Mouse (Mus musculus) skeletal muscle tissue, adult 2 months (tissue): ENCODE data around the gene Zdhhc8.
A peak's percentile ranks its signal among the peaks of the same experiment; 100 is the strongest.

Source experiments
- DNase-seq: peaks from one replicate; pipeline ENCODE4 v3.0.0-alpha.2; 2012; ENCODE audit warnings: low read depth, low spot score

Gene Zdhhc8

GRCm38 (mm10) chr16:18234671-18235388 lies at the start of gene Zdhhc8:
TSS of gene Zdhhc8 (minus strand) at chr16:18235136.
- DNase-seq, result peak; percentile 63

GRCm38 (mm10) chr16:18275166-18275565 lies 40.2 kb upstream of the Zdhhc8 start:
- no peak for DNase-seq

DNA sequence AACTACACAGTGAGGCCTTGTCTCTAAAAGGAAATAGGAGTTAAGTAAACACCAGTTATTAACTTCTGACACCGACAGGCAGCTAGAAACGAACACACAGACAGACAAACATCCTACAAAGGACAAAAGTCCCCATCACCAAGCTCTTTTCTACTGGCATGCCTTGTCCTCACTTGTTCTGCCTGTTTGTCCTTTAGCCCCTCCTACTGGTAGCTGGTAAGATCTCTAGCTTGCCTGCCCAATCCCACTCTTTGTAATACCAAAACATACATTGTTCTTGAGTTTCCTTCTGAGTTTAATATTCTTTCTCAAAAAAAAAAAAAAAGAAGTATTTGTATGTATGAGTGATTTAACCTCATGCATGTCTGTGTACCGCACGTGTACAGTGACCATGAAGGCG lies 33.2 kb upstream of the Zdhhc8 start:
- DNase-seq, result no peak

- DNase-seq, result no peak
These were observed 30.1 kb upstream of the Zdhhc8 start for GRCm38 (mm10) chr16:18265024-18265423.

GRCm38 (mm10) chr16:18258221-18258620 lies 23.3 kb upstream of the Zdhhc8 start, which contains the start of gene Gm49776:
TSS of gene Gm49776 (minus strand) at chr16:18258321.
- DNase-seq, result no peak

- DNase-seq, result no peak
These were observed 18.9 kb upstream of the Zdhhc8 start for GRCm38 (mm10) chr16:18253866-18254265.

GRCm38 (mm10) chr16:18252736-18253135 lies 17.8 kb upstream of the Zdhhc8 start:
- DNase-seq, result no peak

DNA sequence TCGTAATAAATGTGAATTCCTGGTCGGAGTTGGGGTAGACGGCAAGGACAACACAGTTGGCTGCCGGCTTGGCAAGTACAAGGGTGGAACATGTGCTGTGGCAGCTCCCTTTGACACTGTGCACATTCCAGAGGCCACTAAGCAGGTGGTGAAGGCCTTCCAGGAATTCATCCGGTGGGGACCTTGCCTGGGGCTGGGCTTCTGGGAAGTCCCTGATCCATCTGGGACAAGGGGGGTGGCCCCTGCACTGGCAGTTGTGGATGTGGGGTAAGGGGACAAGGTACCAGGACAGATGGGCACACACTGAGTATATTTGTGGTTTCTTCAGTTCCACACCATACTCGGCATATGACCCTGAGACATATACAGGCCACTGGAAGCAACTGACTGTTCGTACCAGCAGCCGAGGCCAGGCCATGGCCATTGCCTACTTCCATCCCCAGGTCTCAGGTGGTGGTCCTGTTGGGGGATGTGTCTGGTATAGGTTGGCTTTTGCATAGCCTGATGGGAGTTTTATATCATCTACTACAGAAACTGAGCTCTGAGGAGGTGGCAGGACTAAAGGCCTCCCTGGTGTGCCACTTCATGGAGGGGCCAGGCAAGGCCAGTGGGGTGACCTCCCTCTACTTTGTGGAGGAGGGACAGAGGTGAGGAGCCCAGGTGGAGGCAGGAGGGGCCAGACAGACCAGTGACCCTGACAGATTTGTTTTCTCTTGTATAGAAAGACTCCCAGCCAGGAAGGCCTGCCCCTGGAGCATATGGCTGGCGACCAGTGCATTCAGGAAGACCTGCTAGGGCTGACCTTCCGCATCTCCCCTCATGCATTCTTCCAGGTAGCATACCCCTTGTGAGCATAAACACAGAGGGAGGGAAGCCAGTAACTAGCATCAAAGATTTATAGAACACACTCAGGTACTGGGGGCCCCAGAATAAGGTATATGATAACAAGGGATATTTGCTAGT lies 16.2 kb upstream of the Zdhhc8 start:
- DNase-seq, result no peak

GRCm38 (mm10) chr16:18250231-18250630 lies 15.3 kb upstream of the Zdhhc8 start:
- DNase-seq, result no peak

- no peak for DNase-seq
These were observed 14.5 kb upstream of the Zdhhc8 start for GRCm38 (mm10) chr16:18249364-18249967.

DNA sequence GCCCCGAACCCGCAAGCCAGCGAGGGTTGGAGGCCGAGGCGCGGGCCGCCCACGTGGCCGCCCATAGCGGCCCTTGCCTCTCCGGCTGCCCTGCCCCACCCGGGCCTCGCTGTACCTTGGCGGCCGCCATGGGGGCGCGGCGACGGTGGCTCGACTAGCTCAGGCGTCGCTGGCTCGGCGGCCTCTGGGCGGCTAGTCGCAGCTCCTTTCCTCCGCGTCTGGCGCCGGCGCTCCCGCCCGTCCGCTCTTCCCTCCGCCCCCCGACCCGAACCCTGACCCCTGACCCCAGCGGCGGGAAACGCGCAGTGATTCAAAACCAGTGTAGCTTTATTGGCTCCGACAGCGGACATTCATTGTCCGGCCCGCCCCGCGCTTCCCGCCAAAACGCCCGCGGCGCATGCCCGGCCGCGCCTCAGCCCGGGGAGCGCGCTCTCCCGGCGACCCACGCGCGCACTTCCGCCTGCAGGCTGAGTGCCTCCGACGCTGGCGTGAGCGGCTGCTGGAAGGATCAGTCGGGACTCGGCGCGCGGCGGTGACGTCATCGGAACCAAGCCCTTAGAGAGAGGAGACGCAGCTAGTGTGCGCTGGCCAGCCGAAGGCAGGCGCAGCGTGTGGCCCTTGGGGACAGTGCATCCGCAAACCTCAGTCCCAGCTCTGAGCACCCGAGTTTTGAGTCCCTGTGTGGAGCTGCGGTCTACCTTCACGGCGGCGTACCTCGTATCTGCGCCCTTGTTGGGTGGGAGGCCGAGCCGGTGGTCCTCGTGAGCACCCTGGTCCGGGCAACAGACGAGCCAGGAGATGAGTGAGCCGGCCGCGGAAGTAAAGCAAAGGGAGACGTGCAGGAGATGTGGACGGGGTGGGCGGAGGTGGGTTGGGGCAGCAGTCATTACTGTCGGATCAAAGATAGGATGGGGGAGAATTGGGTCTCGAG lies 13.8 kb upstream of the Zdhhc8 start, which contains the start of the genes Trmt2a and Ranbp1:
Gene Trmt2a, plus strand, starts transcription at position 247 of the 931 bp plus-strand sequence.
Gene Ranbp1, minus strand, starts transcription at position 300 of the 931 bp plus-strand sequence.
- DNase-seq, result peak; percentile 99

DNA sequence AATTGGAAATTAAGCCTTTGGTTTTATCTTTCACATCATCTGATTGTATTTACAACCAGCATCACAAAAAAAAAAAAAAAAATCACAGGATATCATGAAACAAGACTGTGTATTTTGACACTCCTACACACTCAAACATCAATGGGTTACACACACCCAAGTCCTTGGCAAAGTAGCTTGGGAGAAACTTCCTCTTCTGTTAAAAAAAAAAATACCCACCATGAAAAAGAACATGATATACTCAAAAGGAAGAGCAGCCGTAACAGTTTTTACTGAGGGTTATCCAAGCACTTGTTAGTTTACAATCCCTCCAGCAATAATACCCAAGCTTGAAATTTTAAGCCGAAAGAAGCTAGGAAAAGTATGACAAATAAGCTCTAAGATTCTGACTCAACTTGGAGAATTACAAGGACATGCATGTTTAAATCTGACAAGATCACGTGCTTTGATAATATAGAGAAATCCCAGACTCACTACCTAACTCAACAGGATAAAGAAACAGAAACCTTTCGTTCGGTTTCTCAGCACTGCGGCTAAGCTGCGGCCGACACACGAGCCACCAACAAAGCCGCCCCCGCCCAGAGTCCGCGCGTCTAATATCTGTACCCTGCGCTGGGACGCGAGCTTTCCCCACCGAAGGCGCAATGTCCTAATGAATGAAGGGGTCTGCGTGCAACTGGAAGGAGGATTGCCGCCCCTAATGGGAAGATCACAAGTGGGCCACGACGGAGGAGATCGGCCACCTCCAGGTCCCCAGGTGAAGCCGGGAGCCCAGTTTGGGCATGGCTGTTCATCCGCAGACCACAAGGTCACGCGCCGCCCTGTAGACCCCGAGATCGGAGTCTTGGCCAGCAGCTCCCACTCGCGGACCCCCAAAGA lies 12.8 kb upstream of the Zdhhc8 start:
- no peak for DNase-seq

GRCm38 (mm10) chr16:18241581-18241980 lies 6.6 kb upstream of the Zdhhc8 start:
- DNase-seq, result no peak

GRCm38 (mm10) chr16:18236676-18237501 lies 2.0 kb upstream of the Zdhhc8 start:
- no peak for DNase-seq

DNA sequence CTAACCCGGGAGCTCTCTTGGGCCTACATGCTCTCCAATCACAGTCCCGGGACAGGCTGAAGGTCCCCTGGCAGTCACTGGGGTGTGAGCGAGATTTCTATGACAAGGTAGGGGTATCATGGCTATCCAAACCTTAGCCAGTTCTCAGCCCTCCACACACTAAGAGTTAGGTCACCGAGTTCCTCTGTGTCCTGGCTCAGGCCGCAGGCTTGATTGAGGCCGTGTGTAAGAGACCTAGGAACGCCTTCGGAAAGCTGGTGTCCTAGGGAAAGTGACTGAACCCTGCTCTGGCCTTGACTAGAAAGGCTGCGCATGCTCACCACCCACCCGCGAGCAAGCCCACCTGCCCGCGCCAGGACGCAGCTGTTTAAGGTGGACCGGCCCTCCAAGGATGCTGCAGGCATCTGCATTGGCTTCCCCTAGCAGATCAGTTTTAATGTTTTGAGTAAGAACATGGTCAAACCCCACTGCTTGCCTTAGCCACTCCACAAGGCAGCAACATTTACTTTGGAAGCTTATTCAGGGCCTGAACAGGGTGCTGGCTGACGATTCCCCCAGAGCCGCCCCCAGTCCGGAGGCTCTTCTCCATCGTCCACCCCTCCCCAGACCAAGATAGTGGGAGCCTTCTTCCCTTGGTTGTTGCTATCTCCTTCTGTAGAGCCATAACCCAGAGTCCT lies 591 bp upstream of the Zdhhc8 start:
- peak; percentile 69 for DNase-seq

GRCm38 (mm10) chr16:18233919-18234670 lies 841 bp downstream of the Zdhhc8 start:
- DNase-seq, result no peak

- DNase-seq, result no peak
These were observed 1.5 kb downstream of the Zdhhc8 start for GRCm38 (mm10) chr16:18233451-18233850.

DNA sequence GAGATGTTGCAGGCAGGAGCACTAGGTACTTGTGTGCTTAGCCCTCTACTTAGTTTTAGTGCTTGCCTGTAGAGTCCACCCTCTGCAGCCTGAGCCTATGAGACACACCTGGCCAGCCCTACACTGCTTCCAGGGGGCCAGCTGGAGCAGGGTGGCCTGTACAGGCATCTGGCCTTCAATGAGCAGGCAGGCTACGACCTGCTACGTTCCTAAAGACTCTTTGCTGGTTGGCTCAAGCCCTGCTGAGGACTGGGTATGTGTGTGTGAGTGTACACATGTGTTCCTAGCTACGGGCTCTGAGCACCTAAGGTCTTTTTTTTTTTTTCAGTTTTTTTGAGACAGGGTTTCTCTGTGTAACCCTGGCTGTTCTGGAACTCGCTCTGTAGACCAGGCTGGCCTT lies 3.5 kb downstream of the Zdhhc8 start:
- no peak for DNase-seq
